Mouse (Mus musculus): Measurements from ENCODE around the gene Il3. TPM values are rescaled to one million over a fixed set of nuclear protein-coding genes. Genes with fewer than 3 reads are reported as not detected.

Il3 gene
- polyA plus RNA-seq, 1 experiment, result not detected

GRCm38 (mm10) chr11:54303728-54304470 lies 36.8 kb upstream of the Il3 start, which contains the start of gene Acsl6:
TSS of gene Acsl6 (plus strand) at chr11:54303798.
- H3K27me3 ChIP-seq (ENCODE audit: control insufficient read depth, insufficient read depth, insufficient read length), result peaks cover 8% of the 10 kb centered on the region
- H3K4me2 ChIP-seq (ENCODE audit: low read depth), result no peak within 1 kb of the TSS
- no peak for TF ChIP-seq REST (IDR thresholded peaks at IDR 0.05; ENCODE audit: insufficient read depth, insufficient read length)
- no peak for TF ChIP-seq MYOD1 (IDR thresholded peaks at IDR 0.05; ENCODE audit: control insufficient read depth in 1 of 3, insufficient read length in 2 of 3, low read depth in 2 of 3)
- no peak for TF ChIP-seq CEBPB (IDR thresholded peaks at IDR 0.05; ENCODE audit: insufficient read depth, poor library complexity, severe bottlenecking)
- no peak for TF ChIP-seq E2F4 (IDR thresholded peaks at IDR 0.05; ENCODE audit: insufficient read depth)
- TF ChIP-seq SRF (IDR thresholded peaks at IDR 0.05; ENCODE audit: control insufficient read depth, insufficient read length, low read depth), result no peak
- no peak for TF ChIP-seq POLR2AphosphoS2 (IDR thresholded peaks at IDR 0.05; ENCODE audit: insufficient read length, low read depth)
- no peaks in the 10 kb centered on the region for H3K36me3 ChIP-seq (ENCODE audit: control insufficient read depth, insufficient read depth)
- H3K79me2 ChIP-seq (ENCODE audit: control insufficient read depth, insufficient read depth), result no peaks in the 10 kb centered on the region
- no peak within 1 kb of the TSS for H3ac ChIP-seq (ENCODE audit: control insufficient read depth, insufficient read length)
- no peak within 1 kb of the TSS for H3K4me3 ChIP-seq

- H3ac ChIP-seq (ENCODE audit: control insufficient read depth, insufficient read length), result no peak overlapping the region
- TF ChIP-seq MYOD1 (IDR thresholded peaks at IDR 0.05; ENCODE audit: control insufficient read depth in 1 of 3, insufficient read length in 2 of 3, low read depth in 2 of 3) (no peak), POLR2A (IDR thresholded peaks at IDR 0.05; ENCODE audit: insufficient read length, low read depth) (no peak), TCF3 (IDR thresholded peaks at IDR 0.05; ENCODE audit: insufficient read length, low read depth) (no peak), POLR2AphosphoS2 (IDR thresholded peaks at IDR 0.05; ENCODE audit: insufficient read length, low read depth) (no peak), MYOG (IDR thresholded peaks at IDR 0.05; ENCODE audit: control insufficient read depth in 1 of 3, insufficient read depth in 1 of 3, insufficient read length in 2 of 3, low read depth in 2 of 3) (no peak), TCF12 (IDR thresholded peaks at IDR 0.05; ENCODE audit: insufficient read depth, poor library complexity, severe bottlenecking) (no peak), E2F4 (IDR thresholded peaks at IDR 0.05; ENCODE audit: insufficient read depth) (no peak), SRF (IDR thresholded peaks at IDR 0.05; ENCODE audit: control insufficient read depth, insufficient read length, low read depth) (no peak), CEBPB (IDR thresholded peaks at IDR 0.05; ENCODE audit: insufficient read depth, poor library complexity, severe bottlenecking) (no peak), REST (IDR thresholded peaks at IDR 0.05; ENCODE audit: insufficient read depth, insufficient read length) (peak; percentile 93), USF1 (IDR thresholded peaks at IDR 0.05; ENCODE audit: low read depth) (no peak), MAX (IDR thresholded peaks at IDR 0.05; ENCODE audit: low read depth) (peak; percentile 72)
- H3K79me2 ChIP-seq (ENCODE audit: control insufficient read depth, insufficient read depth), result no peaks in the 10 kb centered on the region
- no peaks in the 10 kb centered on the region for H3K36me3 ChIP-seq (ENCODE audit: control insufficient read depth, insufficient read depth)
- H3K4me3 ChIP-seq, result no peak overlapping the region
- H3K4me2 ChIP-seq (ENCODE audit: low read depth), result no peak overlapping the region
- peaks cover 8% of the 10 kb centered on the region for H3K27me3 ChIP-seq (ENCODE audit: control insufficient read depth, insufficient read depth, insufficient read length)
Measured at GRCm38 (mm10) chr11:54303076-54303727, 36.1 kb upstream of the Il3 start.

DNA sequence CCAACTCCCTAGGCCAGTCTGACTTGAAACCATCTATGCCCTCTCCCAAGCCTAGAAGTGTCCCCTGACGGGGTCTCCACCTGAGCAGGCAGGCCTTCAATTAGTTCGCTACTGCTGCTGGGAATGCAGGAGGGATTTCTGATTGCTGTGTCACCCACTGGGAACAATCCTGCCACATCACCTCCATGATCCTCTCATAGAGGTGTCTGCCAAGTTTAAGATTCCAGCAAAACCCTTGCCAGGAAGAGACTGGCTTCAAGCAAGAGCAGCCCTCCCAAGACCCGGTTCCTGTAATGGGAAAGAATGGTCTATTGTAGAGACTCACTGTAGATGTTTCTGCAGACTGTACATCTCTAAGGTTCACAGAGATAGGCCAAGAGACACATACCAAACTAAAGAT lies 35.5 kb upstream of the Il3 start:
- TF ChIP-seq TCF12 (IDR thresholded peaks at IDR 0.05; ENCODE audit: insufficient read depth, poor library complexity, severe bottlenecking), result no peak
- TF ChIP-seq MAX (IDR thresholded peaks at IDR 0.05; ENCODE audit: low read depth), result no peak
- no peak for TF ChIP-seq USF1 (IDR thresholded peaks at IDR 0.05; ENCODE audit: low read depth)
- no peak for TF ChIP-seq CEBPB (IDR thresholded peaks at IDR 0.05; ENCODE audit: insufficient read depth, poor library complexity, severe bottlenecking)
- TF ChIP-seq MYOD1 (IDR thresholded peaks at IDR 0.05; ENCODE audit: control insufficient read depth in 1 of 3, insufficient read length in 2 of 3, low read depth in 2 of 3), result no peak
- no peak for TF ChIP-seq POLR2AphosphoS2 (IDR thresholded peaks at IDR 0.05; ENCODE audit: insufficient read length, low read depth)
- no peak for TF ChIP-seq POLR2A (IDR thresholded peaks at IDR 0.05; ENCODE audit: insufficient read length, low read depth)
- no peak for TF ChIP-seq E2F4 (IDR thresholded peaks at IDR 0.05; ENCODE audit: insufficient read depth)
- TF ChIP-seq REST (IDR thresholded peaks at IDR 0.05; ENCODE audit: insufficient read depth, insufficient read length), result no peak
- TF ChIP-seq SRF (IDR thresholded peaks at IDR 0.05; ENCODE audit: control insufficient read depth, insufficient read length, low read depth), result no peak
- no peak for TF ChIP-seq TCF3 (IDR thresholded peaks at IDR 0.05; ENCODE audit: insufficient read length, low read depth)
- no peak for TF ChIP-seq MYOG (IDR thresholded peaks at IDR 0.05; ENCODE audit: control insufficient read depth in 1 of 3, insufficient read depth in 1 of 3, insufficient read length in 2 of 3, low read depth in 2 of 3)
- Histone ChIP-seq H3K4me3 (no peak overlapping the region), H3K27me3 (ENCODE audit: control insufficient read depth, insufficient read depth, insufficient read length) (peaks cover 8% of the 10 kb centered on the region)

DNA sequence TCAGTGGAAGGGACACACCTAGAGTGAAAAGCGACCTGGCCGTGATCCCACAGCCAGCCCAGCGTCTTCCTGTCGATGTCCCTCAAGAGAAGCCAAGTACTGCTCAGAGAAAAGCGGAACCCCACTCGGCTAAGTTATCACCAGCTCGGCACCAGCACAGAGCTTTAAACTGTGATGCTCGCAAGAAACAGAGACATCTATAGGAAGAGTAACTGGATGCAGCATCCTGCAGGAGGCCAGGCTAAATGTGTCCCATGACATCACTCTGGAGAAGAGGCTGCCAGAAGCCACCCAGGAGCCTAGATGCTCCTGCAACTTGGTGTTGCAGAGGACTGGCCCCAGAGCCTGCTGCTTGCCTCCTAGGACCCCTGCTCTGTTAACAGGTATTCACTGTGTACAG lies 34.9 kb upstream of the Il3 start:
- TF ChIP-seq SRF (IDR thresholded peaks at IDR 0.05; ENCODE audit: control insufficient read depth, insufficient read length, low read depth), result no peak
- TF ChIP-seq MYOD1 (IDR thresholded peaks at IDR 0.05; ENCODE audit: control insufficient read depth in 1 of 3, insufficient read length in 2 of 3, low read depth in 2 of 3), result no peak
- no peak for TF ChIP-seq MAX (IDR thresholded peaks at IDR 0.05; ENCODE audit: low read depth)
- no peak for TF ChIP-seq TCF3 (IDR thresholded peaks at IDR 0.05; ENCODE audit: insufficient read length, low read depth)
- TF ChIP-seq REST (IDR thresholded peaks at IDR 0.05; ENCODE audit: insufficient read depth, insufficient read length), result no peak
- TF ChIP-seq USF1 (IDR thresholded peaks at IDR 0.05; ENCODE audit: low read depth), result no peak
- TF ChIP-seq MYOG (IDR thresholded peaks at IDR 0.05; ENCODE audit: control insufficient read depth in 1 of 3, insufficient read depth in 1 of 3, insufficient read length in 2 of 3, low read depth in 2 of 3), result no peak
- Histone ChIP-seq H3ac (ENCODE audit: control insufficient read depth, insufficient read length) (no peak overlapping the region), H3K27me3 (ENCODE audit: control insufficient read depth, insufficient read depth, insufficient read length) (peaks cover 8% of the 10 kb centered on the region)

More for the DNA sequence above, 35.5 kb upstream of the Il3 start:
- Histone ChIP-seq H3ac (ENCODE audit: control insufficient read depth, insufficient read length) (no peak overlapping the region), H3K4me2 (ENCODE audit: low read depth) (no peak overlapping the region), H3K36me3 (ENCODE audit: control insufficient read depth, insufficient read depth) (no peaks in the 10 kb centered on the region), H3K79me2 (ENCODE audit: control insufficient read depth, insufficient read depth) (no peaks in the 10 kb centered on the region)

More for the DNA sequence above, 34.9 kb upstream of the Il3 start:
- H3K4me2 ChIP-seq (ENCODE audit: low read depth), result no peak overlapping the region
- no peaks in the 10 kb centered on the region for H3K79me2 ChIP-seq (ENCODE audit: control insufficient read depth, insufficient read depth)
- H3K4me3 ChIP-seq, result no peak overlapping the region
- no peaks in the 10 kb centered on the region for H3K36me3 ChIP-seq (ENCODE audit: control insufficient read depth, insufficient read depth)

Data from myocyte (in vitro differentiated cells).